Mouse (Mus musculus): ENCODE results near the gene Fam173b. TPM values are rescaled to one million over a fixed set of nuclear protein-coding genes. Genes with fewer than 3 reads are reported as not detected.
A peak's percentile ranks its signal among the peaks of the same experiment; 100 is the strongest.

Gene Fam173b
- polyA plus RNA-seq, 1 experiment from 2014 or later = 13.6 TPM

DNA sequence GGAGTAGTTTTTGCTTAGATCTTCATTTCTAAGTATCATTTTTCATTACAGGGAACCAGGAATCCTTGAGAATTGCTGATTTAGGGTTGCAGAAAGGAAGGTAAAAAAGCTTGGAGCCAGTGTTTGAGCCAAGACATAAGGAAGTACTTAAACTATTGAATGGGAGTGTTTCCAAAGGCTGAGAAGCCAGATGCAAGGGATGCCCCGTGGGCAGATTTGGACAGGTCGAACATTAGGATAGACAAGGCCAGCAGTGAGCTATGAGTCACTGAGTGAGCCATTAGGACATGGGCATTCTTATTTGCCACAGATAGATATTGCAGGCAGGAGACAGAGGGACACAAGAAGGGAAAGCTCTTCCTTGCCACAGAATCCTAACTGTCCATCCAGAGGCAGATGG lies 13.0 kb downstream of the Fam173b start:
- no peak overlapping the region for H3K4me3 ChIP-seq (ENCODE audit: low read depth, low read length)
- no peak overlapping the region for H3K27ac ChIP-seq (ENCODE audit: low read depth, low read length)
- no peaks in the 10 kb centered on the region for H3K9me3 ChIP-seq (ENCODE audit: control insufficient read depth, low read length)
- WGBS = 85% methylated on average over 2 of the region's 2 CpGs
- no peak overlapping the region for H3K4me2 ChIP-seq (ENCODE audit: low read depth)
- no peak for ATAC-seq (ENCODE audit: insufficient read depth, low FRiP score, low TSS enrichment)
- H3K36me3 ChIP-seq (ENCODE audit: control insufficient read depth, insufficient read depth, low read length) = peaks cover 7% of the 10 kb centered on the region
- H3K9ac ChIP-seq (ENCODE audit: low read length) = no peak overlapping the region
- no peaks in the 10 kb centered on the region for H3K4me1 ChIP-seq (ENCODE audit: control insufficient read depth, insufficient read depth, low read length)
- no peaks in the 10 kb centered on the region for H3K27me3 ChIP-seq (ENCODE audit: control insufficient read depth, insufficient read depth, low read length)
- DNase-seq (ENCODE audit: low spot score) = peak; percentile 7

DNA sequence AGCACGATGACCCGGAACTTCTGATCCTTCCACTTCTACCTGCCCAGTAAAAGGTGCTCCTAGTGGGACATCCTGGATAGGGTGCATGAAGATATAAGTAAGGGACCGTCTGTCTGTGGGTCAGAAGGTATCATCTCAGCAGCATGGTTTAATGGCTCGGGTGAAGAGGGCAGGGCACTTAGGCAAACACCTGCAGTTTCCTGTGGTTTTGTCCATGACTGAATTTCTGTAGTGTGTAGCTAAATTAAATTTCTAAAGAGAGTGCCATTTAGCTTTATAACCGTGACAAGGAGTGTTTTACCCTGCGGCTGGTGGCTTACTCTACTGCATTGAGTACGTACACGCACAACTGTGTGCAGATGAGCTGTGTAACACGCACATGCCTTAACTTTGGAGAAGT lies 15.6 kb downstream of the Fam173b start:
- peak; percentile 1 for DNase-seq (ENCODE audit: low spot score)
- H3K27ac ChIP-seq (ENCODE audit: low read depth, low read length) = no peak overlapping the region
- H3K9me3 ChIP-seq (ENCODE audit: control insufficient read depth, low read length) = no peaks in the 10 kb centered on the region
- H3K36me3 ChIP-seq (ENCODE audit: control insufficient read depth, insufficient read depth, low read length) = peaks cover 7% of the 10 kb centered on the region
- H3K9ac ChIP-seq (ENCODE audit: low read length) = no peak overlapping the region
- H3K27me3 ChIP-seq (ENCODE audit: control insufficient read depth, insufficient read depth, low read length) = no peaks in the 10 kb centered on the region
- H3K4me1 ChIP-seq (ENCODE audit: control insufficient read depth, insufficient read depth, low read length) = no peaks in the 10 kb centered on the region
- H3K4me2 ChIP-seq (ENCODE audit: low read depth) = no peak overlapping the region
- ATAC-seq (ENCODE audit: insufficient read depth, low FRiP score, low TSS enrichment) = no peak
- WGBS = 94% methylated on average over 9 of the region's 9 CpGs
- H3K4me3 ChIP-seq (ENCODE audit: low read depth, low read length) = no peak overlapping the region

DNA sequence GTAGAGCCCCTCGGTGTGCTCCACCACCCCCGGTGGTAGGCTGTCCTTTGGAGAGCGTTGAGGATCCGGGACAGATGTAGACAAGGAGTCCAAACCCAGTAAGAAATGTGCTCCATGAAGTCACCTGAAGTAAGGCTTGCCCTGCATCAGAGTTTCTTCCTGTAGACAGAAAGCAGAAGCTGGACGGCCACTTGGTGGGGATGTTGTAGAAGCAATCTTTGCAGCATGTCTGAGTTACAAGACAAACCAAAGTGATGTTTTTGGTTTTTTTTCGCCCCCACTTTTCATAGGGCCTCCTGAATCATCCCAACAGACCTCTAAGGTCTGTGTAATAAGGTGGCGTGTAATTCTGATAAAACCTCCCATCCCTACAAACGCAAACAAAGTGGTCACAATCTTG lies 17.9 kb downstream of the Fam173b start:
- WGBS = 98% methylated on average over 8 of the region's 8 CpGs
- Histone ChIP-seq H3K9me3 (ENCODE audit: control insufficient read depth, low read length) (no peaks in the 10 kb centered on the region), H3K4me1 (ENCODE audit: control insufficient read depth, insufficient read depth, low read length) (no peaks in the 10 kb centered on the region), H3K36me3 (ENCODE audit: control insufficient read depth, insufficient read depth, low read length) (peaks cover 7% of the 10 kb centered on the region), H3K27ac (ENCODE audit: low read depth, low read length) (no peak overlapping the region), H3K9ac (ENCODE audit: low read length) (no peak overlapping the region), H3K27me3 (ENCODE audit: control insufficient read depth, insufficient read depth, low read length) (no peaks in the 10 kb centered on the region), H3K4me3 (ENCODE audit: low read depth, low read length) (no peak overlapping the region), H3K4me2 (ENCODE audit: low read depth) (no peak overlapping the region)
- peak; percentile 9 for DNase-seq (ENCODE audit: low spot score)
- ATAC-seq (ENCODE audit: insufficient read depth, low FRiP score, low TSS enrichment) = no peak

DNA sequence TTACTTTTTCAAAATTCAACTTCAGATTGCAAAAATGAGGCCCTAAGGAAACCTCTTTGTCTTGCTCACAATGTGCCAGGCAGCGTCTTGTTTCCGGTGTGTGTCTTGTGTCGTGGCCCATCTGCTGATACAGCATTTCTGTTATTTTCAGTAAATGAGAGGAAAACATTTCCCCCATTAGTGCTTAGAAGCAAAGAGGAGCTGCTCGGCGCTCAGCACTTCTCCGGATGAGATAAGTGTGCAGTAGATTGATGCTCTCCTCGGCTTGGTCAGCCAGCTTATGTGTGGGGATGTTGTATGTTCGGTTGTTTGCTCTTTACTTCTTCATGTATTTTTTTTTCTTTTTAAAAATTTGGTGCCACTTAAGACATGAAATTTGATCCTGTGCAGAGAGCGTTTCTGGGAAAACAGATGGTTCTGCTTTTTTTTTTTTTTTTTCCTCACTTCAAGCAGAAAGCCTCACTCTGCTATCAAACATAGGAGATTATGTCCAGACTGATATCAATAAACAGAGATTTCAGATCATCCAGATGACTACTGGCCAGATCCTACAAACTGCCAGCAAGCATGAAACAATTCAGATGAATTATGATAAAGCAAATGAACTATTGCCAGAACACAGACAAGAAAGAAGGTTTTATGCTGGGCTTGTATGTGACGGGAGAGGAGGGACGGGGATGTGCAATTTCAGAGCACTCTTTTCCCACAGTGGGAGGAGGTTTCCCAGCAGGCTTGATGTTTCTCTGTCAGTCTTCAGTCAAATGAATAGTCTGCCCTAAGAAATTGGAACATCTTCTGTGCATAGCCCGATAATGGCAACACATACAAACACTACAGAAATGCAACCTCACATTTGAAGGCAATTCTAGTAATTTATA lies 25.9 kb downstream of the Fam173b start:
- DNase-seq (ENCODE audit: low spot score) (no peak), ATAC-seq (ENCODE audit: insufficient read depth, low FRiP score, low TSS enrichment) (no peak)
- WGBS = 66% methylated on average over 12 of the region's 12 CpGs
- Histone ChIP-seq H3K9me3 (ENCODE audit: control insufficient read depth, low read length) (no peaks in the 10 kb centered on the region), H3K27me3 (ENCODE audit: control insufficient read depth, insufficient read depth, low read length) (no peaks in the 10 kb centered on the region), H3K4me2 (ENCODE audit: low read depth) (no peak overlapping the region), H3K9ac (ENCODE audit: low read length) (no peak overlapping the region), H3K4me3 (ENCODE audit: low read depth, low read length) (no peak overlapping the region), H3K36me3 (ENCODE audit: control insufficient read depth, insufficient read depth, low read length) (no peaks in the 10 kb centered on the region), H3K4me1 (ENCODE audit: control insufficient read depth, insufficient read depth, low read length) (no peaks in the 10 kb centered on the region), H3K27ac (ENCODE audit: low read depth, low read length) (0 out of 2 replicates have a peak overlapping the region, but pooled peaks have one; percentile 44)

DNA sequence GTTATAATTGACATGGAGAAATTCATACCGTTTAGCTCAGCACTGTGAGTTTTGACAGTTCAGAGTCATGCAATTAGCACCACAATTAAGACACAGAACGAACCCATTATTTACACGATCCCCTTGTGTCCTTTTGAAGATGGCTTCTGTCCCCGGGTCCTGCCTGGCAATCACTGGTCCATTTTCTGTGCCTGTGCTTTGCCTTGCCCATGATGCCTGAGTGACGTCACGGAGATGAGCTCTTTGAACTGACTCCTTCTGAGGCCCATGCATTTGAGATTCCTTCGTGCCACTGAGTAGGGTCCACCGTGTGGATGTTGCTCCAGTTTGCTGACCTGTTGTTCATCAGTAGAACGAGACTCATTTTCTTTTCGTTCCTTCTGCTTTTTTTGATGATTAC lies 26.5 kb downstream of the Fam173b start:
- Histone ChIP-seq H3K9me3 (ENCODE audit: control insufficient read depth, low read length) (no peaks in the 10 kb centered on the region), H3K27ac (ENCODE audit: low read depth, low read length) (no peak overlapping the region), H3K4me3 (ENCODE audit: low read depth, low read length) (no peak overlapping the region), H3K9ac (ENCODE audit: low read length) (no peak overlapping the region), H3K4me2 (ENCODE audit: low read depth) (no peak overlapping the region), H3K27me3 (ENCODE audit: control insufficient read depth, insufficient read depth, low read length) (no peaks in the 10 kb centered on the region), H3K36me3 (ENCODE audit: control insufficient read depth, insufficient read depth, low read length) (no peaks in the 10 kb centered on the region), H3K4me1 (ENCODE audit: control insufficient read depth, insufficient read depth, low read length) (no peaks in the 10 kb centered on the region)
- ATAC-seq (ENCODE audit: insufficient read depth, low FRiP score, low TSS enrichment) = no peak
- DNase-seq (ENCODE audit: low spot score) = no peak
- 81% methylated on average over 10 of the region's 10 CpGs for WGBS

DNA sequence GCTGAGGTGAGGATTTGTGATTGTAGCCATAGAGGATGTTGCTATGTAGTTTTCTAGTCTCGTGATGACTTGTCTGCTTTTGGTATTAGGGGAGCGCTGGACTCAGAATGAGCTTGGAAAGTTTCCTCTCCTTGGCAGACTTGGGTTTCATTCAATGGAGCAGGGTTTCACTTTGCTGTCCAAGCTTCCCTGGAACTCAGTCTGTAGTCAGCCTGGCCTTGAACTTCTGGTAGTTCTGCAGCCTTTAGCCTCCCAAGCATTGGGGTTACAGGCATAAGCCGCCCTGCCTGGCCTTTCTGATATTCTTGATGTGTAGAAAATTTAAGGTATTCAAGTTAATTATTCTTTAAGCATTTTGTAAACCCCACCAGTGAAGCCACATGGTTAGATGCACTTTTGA lies 27.9 kb downstream of the Fam173b start:
- ATAC-seq (ENCODE audit: insufficient read depth, low FRiP score, low TSS enrichment) (no peak), DNase-seq (ENCODE audit: low spot score) (no peak)
- Histone ChIP-seq H3K27me3 (ENCODE audit: control insufficient read depth, insufficient read depth, low read length) (no peaks in the 10 kb centered on the region), H3K9ac (ENCODE audit: low read length) (no peak overlapping the region), H3K4me2 (ENCODE audit: low read depth) (no peak overlapping the region), H3K4me1 (ENCODE audit: control insufficient read depth, insufficient read depth, low read length) (no peaks in the 10 kb centered on the region), H3K4me3 (ENCODE audit: low read depth, low read length) (no peak overlapping the region), H3K36me3 (ENCODE audit: control insufficient read depth, insufficient read depth, low read length) (no peaks in the 10 kb centered on the region), H3K27ac (ENCODE audit: low read depth, low read length) (no peak overlapping the region), H3K9me3 (ENCODE audit: control insufficient read depth, low read length) (no peaks in the 10 kb centered on the region)
- 92% methylated on average over 3 of the region's 3 CpGs for WGBS

DNA sequence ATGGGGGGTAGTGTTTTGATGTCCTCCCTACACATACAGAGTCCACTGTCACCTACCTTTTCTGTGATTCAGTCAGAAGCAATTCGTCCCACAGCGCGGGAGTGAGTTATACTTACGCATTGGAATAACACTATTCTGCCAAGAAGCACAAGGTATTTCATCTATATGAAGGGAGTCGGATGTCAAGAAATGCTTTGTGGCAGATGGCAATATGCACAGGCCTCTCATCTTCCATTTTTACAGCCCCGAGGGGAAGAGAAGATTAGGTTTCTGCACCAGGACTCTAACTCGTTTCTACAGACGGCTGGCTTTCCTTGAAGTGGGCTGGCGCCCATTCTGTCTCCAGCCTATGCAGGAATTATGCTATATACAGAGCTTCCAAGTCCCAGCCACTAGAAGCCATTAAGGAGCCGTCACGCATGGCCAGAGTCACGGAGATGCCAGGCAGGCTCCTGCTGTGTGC lies 29.8 kb downstream of the Fam173b start:
- H3K4me3 ChIP-seq (ENCODE audit: low read depth, low read length) = no peak overlapping the region
- DNase-seq (ENCODE audit: low spot score) (no peak), ATAC-seq (ENCODE audit: insufficient read depth, low FRiP score, low TSS enrichment) (no peak)
- no peaks in the 10 kb centered on the region for H3K36me3 ChIP-seq (ENCODE audit: control insufficient read depth, insufficient read depth, low read length)
- H3K27ac ChIP-seq (ENCODE audit: low read depth, low read length) = no peak overlapping the region
- H3K4me1 ChIP-seq (ENCODE audit: control insufficient read depth, insufficient read depth, low read length) = no peaks in the 10 kb centered on the region
- no peak overlapping the region for H3K4me2 ChIP-seq (ENCODE audit: low read depth)
- H3K9ac ChIP-seq (ENCODE audit: low read length) = no peak overlapping the region
- H3K27me3 ChIP-seq (ENCODE audit: control insufficient read depth, insufficient read depth, low read length) = no peaks in the 10 kb centered on the region
- no peaks in the 10 kb centered on the region for H3K9me3 ChIP-seq (ENCODE audit: control insufficient read depth, low read length)
- WGBS = 70% methylated on average over 12 of the region's 12 CpGs

DNA sequence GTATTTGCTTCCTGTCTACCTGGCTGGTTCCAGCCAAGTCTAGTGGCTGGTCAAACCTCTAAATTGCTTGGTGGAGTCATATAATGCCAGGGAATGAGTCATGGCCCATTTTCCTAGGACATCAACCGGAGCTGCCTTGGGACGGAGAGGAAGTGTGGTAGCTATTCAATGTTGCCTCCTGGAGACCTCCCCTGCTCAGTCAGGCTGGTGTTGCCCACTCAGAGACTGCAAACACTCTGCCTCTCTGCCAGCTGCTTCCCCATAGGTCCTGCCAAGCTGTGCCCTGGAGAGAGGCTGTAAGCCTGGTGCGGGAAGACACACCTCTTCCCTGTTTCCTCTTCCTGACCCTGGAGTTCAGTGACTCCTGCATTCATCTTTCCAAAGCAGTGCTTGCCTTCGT lies 30.8 kb downstream of the Fam173b start:
- H3K4me1 ChIP-seq (ENCODE audit: control insufficient read depth, insufficient read depth, low read length) = no peaks in the 10 kb centered on the region
- WGBS = 91% methylated on average over 4 of the region's 4 CpGs
- ATAC-seq (ENCODE audit: insufficient read depth, low FRiP score, low TSS enrichment) = no peak
- no peak for DNase-seq (ENCODE audit: low spot score)
- no peaks in the 10 kb centered on the region for H3K36me3 ChIP-seq (ENCODE audit: control insufficient read depth, insufficient read depth, low read length)
- no peak overlapping the region for H3K4me3 ChIP-seq (ENCODE audit: low read depth, low read length)
- no peak overlapping the region for H3K9ac ChIP-seq (ENCODE audit: low read length)
- H3K27ac ChIP-seq (ENCODE audit: low read depth, low read length) = no peak overlapping the region
- H3K9me3 ChIP-seq (ENCODE audit: control insufficient read depth, low read length) = no peaks in the 10 kb centered on the region
- H3K27me3 ChIP-seq (ENCODE audit: control insufficient read depth, insufficient read depth, low read length) = no peaks in the 10 kb centered on the region
- H3K4me2 ChIP-seq (ENCODE audit: low read depth) = no peak overlapping the region

DNA sequence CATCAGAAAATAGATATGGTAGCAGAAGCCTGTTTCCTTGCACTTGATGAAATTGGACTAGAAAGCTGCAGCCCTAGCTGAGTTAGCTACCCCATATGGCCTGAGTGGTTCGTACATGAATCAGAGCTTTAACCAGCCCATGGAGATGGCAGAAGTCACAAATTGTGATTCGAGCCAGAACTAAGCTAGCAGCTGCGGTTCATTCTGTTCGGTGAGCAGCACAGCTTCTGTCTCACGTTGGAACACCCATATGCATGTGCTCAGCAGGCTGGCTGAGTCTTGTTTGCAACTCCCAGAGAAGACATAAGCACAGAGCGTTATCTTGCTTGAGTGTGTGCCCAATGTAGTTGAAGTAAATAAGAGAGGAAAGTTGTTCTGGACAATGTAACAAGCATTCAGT lies 32.9 kb downstream of the Fam173b start:
- ATAC-seq (ENCODE audit: insufficient read depth, low FRiP score, low TSS enrichment) (no peak), DNase-seq (ENCODE audit: low spot score) (no peak)
- Histone ChIP-seq H3K36me3 (ENCODE audit: control insufficient read depth, insufficient read depth, low read length) (no peaks in the 10 kb centered on the region), H3K4me2 (ENCODE audit: low read depth) (no peak overlapping the region), H3K9me3 (ENCODE audit: control insufficient read depth, low read length) (no peaks in the 10 kb centered on the region), H3K27me3 (ENCODE audit: control insufficient read depth, insufficient read depth, low read length) (no peaks in the 10 kb centered on the region), H3K27ac (ENCODE audit: low read depth, low read length) (no peak overlapping the region), H3K4me1 (ENCODE audit: control insufficient read depth, insufficient read depth, low read length) (no peaks in the 10 kb centered on the region), H3K9ac (ENCODE audit: low read length) (no peak overlapping the region), H3K4me3 (ENCODE audit: low read depth, low read length) (no peak overlapping the region)
- 90% methylated on average over 6 of the region's 6 CpGs for WGBS

Data from neural tube, embryonic 11.5 days (tissue).